Mouse (Mus musculus) lung, embryonic 15.5 days (tissue): ENCODE results near the gene Psme1. TPM values are rescaled to one million over a fixed set of nuclear protein-coding genes. Genes with fewer than 3 reads are reported as not detected.

Source experiments
- ATAC-seq: fragments of 200-750 bp; cut with Nextera tagmentation; 2 replicates; pipeline ENCODE4 v1.8.0; 2017; ENCODE audit warnings: moderate number of reproducible peaks, borderline replicate concordance; ENCODE audit not compliant: low FRiP score, low TSS enrichment; ENCODE audit errors: extremely low read depth
- H3K27ac ChIP-seq: fragments of 300-500 bp; sonication (generic); 2 replicates; pipeline ENCODE4 v1.5.1; 2015; ENCODE audit warnings: moderate library complexity, mild to moderate bottlenecking, inconsistent platforms
- H3K27me3 ChIP-seq: fragments of 300-500 bp; sonication (generic); 2 replicates; pipeline ENCODE4 v1.6.1; 2015; ENCODE audit warnings: inconsistent platforms
- H3K36me3 ChIP-seq: fragments of 300-500 bp; sonication (generic); 2 replicates; pipeline ENCODE4 v1.6.1; 2015; ENCODE audit warnings: inconsistent platforms
- H3K4me1 ChIP-seq: fragments of 300-500 bp; sonication (generic); 2 replicates; pipeline ENCODE4 v1.6.1; 2015; ENCODE audit warnings: inconsistent platforms
- H3K4me2 ChIP-seq: fragments of 300-500 bp; sonication (generic); 2 replicates; pipeline ENCODE4 v1.6.1; 2015; ENCODE audit warnings: inconsistent platforms, mild to moderate bottlenecking, moderate library complexity
- H3K4me3 ChIP-seq: fragments of 300-500 bp; sonication (generic); 2 replicates; pipeline ENCODE4 v1.5.1; 2015; ENCODE audit warnings: mild to moderate bottlenecking, inconsistent platforms
- H3K9ac ChIP-seq: fragments of 300-500 bp; sonication (generic); 2 replicates; pipeline ENCODE4 v1.6.1; 2015; ENCODE audit warnings: inconsistent platforms
- H3K9me3 ChIP-seq: fragments of 300-500 bp; sonication (generic); 2 replicates; pipeline ENCODE4 v1.6.1; 2016; ENCODE audit warnings: inconsistent platforms
- WGBS: fragments of 180-500 bp; shearing (Covaris S2); methylation state at CpG from one replicate; pipeline ENCODE4 v1.1.7; 2015; 5-methylcytosine and 5-hydroxymethylcytosine counted together
- polyA plus RNA-seq: library from polyadenylated mRNA; unstranded; fragments of >200 nt; fragmentation: Nextera tagmentation; extraction: Ambion mirVana; gene quantifications from 2 replicates; pipeline ENCODE4 v1.2.1, GENCODE M21; 2015

The Psme1 gene
- 168 and 171 TPM in 2 replicates for polyA plus RNA-seq

GRCm38 (mm10) chr14:55577871-55578667 is at the start of gene Psme1:
Gene Psme1 (plus strand): TSS chr14:55578123.
- Histone ChIP-seq H3K4me3 (peak within 1 kb of the TSS; percentile 79), H3K9me3 (no peaks in the 10 kb centered on the region), H3K9ac (peak within 1 kb of the TSS; percentile 74), H3K27ac (peak within 1 kb of the TSS; percentile 90), H3K4me1 (peaks cover 30% of the 10 kb centered on the region), H3K36me3 (peaks cover 16% of the 10 kb centered on the region), H3K27me3 (no peaks in the 10 kb centered on the region), H3K4me2 (peak within 1 kb of the TSS; percentile 85)
- ATAC-seq: peak; percentile 93
- WGBS: under 1% methylated on average over 32 of the region's 32 CpGs

GRCm38 (mm10) chr14:55536116-55536745 is 41.7 kb upstream of the Psme1 start:
- no peak overlapping the region for H3K4me2 ChIP-seq
- H3K27me3 ChIP-seq: no peaks in the 10 kb centered on the region
- no peak overlapping the region for H3K4me3 ChIP-seq
- no peak for ATAC-seq
- no peak overlapping the region for H3K27ac ChIP-seq
- no peaks in the 10 kb centered on the region for H3K36me3 ChIP-seq
- H3K4me1 ChIP-seq: peaks cover 10% of the 10 kb centered on the region
- 46% methylated on average over 6 of the region's 6 CpGs for WGBS
- no peak overlapping the region for H3K9ac ChIP-seq
- no peaks in the 10 kb centered on the region for H3K9me3 ChIP-seq

DNA sequence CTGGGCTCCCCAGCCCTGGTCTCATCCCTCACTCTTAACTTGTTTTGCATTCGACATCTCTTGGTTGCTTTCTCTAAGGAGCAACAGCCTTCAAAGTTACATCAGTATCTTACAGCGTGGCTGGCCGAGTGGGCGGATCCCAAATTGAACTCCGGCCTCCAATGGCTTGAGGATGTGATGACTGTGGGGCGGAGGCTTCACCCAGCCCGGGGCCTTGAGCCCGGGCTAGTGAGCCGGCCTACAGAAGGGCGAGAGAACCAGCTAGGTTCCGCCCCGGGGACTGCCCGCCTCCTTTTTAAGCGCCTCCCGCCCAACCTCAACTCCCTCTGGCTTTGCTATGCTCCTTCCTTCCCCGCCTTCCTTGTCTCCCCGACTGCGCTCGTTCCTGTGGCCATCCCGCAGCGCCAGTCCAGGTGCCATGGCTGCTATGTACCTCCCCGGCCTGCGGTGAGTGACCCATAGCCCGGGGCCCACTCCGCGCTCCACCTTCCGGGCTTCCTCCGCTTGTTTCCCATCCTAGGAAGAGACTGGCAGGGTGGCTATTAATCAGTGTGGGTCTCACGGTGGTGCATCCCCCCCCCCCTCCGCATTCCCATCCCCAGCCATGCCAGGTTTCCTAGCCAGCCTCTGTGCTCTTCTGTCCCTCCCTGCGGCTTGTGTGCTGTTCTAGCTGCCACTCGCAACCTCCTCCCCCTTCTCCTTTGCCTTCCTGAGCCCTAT is 37.7 kb upstream of the Psme1 start, which contains the start of gene Pck2:
Gene Pck2, plus strand, starts transcription at position 200 of the 720 bp plus-strand sequence.
- Histone ChIP-seq H3K9ac (peak within 1 kb of the TSS; percentile 62), H3K27me3 (no peaks in the 10 kb centered on the region), H3K4me1 (peaks cover 22% of the 10 kb centered on the region), H3K4me2 (peak within 1 kb of the TSS; percentile 80), H3K4me3 (peak within 1 kb of the TSS; percentile 73), H3K9me3 (no peaks in the 10 kb centered on the region), H3K27ac (peak within 1 kb of the TSS; percentile 97), H3K36me3 (peaks cover 28% of the 10 kb centered on the region)
- peak; percentile 96 for ATAC-seq
- WGBS: 0% methylated on average over 31 of the region's 32 CpGs

GRCm38 (mm10) chr14:55540787-55541321 is 37.1 kb upstream of the Psme1 start:
- 1% methylated on average over 10 of the region's 10 CpGs for WGBS
- peak overlapping the region; percentile 80 for H3K4me2 ChIP-seq
- peak overlapping the region; percentile 62 for H3K9ac ChIP-seq
- peak; percentile 76 for ATAC-seq
- H3K4me3 ChIP-seq: peak overlapping the region; percentile 73
- H3K27ac ChIP-seq: peak overlapping the region; percentile 97
- no peaks in the 10 kb centered on the region for H3K9me3 ChIP-seq
- H3K36me3 ChIP-seq: peaks cover 33% of the 10 kb centered on the region
- H3K27me3 ChIP-seq: no peaks in the 10 kb centered on the region
- peaks cover 22% of the 10 kb centered on the region for H3K4me1 ChIP-seq

- Histone ChIP-seq H3K4me1 (peaks cover 22% of the 10 kb centered on the region), H3K9ac (no peak overlapping the region), H3K36me3 (peaks cover 45% of the 10 kb centered on the region), H3K4me2 (no peak overlapping the region), H3K27me3 (no peaks in the 10 kb centered on the region), H3K27ac (no peak overlapping the region), H3K4me3 (no peak overlapping the region), H3K9me3 (no peaks in the 10 kb centered on the region)
- WGBS: 96% methylated on average over 12 of the region's 12 CpGs
- ATAC-seq: no peak
These were observed 35.7 kb upstream of the Psme1 start for GRCm38 (mm10) chr14:55542268-55542667.

DNA sequence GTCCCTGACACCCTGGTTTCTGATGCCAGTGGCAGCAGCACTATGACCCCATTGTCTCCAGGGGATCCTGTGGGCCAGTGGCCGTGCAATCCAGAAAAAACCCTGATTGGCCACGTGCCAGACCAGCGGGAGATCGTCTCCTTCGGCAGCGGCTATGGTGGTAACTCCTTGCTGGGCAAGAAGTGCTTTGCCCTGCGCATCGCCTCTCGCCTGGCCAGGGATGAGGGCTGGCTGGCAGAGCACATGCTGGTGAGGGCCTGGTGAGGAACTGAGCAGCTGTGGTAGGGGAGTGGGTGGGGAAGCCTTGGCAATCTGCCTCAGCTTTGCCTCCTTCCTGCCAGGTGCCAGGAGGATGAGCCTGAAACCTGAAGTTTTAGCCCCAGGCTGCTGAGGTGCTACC is 33.6 kb upstream of the Psme1 start:
- WGBS: 62% methylated on average over 9 of the region's 9 CpGs
- H3K27ac ChIP-seq: no peak overlapping the region
- H3K36me3 ChIP-seq: peaks cover 66% of the 10 kb centered on the region

DNA sequence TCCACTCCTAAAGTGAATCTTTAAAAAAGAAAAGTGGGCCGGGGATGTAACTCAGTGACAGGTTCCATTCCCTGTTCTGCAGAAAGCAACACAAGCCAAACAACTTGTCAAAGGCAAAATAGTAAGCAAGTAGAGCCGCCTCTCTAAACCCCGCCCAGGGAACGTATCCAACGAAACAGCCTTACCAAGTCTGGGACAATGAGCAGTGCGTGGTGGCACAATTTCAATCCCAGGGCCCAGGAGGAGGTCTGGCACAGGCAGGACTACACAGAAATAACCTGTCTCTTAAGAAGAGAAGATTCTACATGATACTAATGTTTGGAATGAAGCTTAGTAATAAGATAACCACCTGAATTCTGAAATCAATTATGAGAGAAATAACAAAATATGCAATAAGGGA is 27.7 kb upstream of the Psme1 start:
- no peaks in the 10 kb centered on the region for H3K27me3 ChIP-seq
- 88% methylated on average over 6 of the region's 6 CpGs for WGBS
- H3K4me2 ChIP-seq: no peak overlapping the region
- no peak for ATAC-seq
- H3K27ac ChIP-seq: no peak overlapping the region
- peaks cover 48% of the 10 kb centered on the region for H3K36me3 ChIP-seq
- H3K9me3 ChIP-seq: no peaks in the 10 kb centered on the region
- H3K4me3 ChIP-seq: no peak overlapping the region
- no peak overlapping the region for H3K9ac ChIP-seq
- no peaks in the 10 kb centered on the region for H3K4me1 ChIP-seq

More for the DNA sequence above, 33.6 kb upstream of the Psme1 start:
- Histone ChIP-seq H3K4me2 (no peak overlapping the region), H3K4me3 (no peak overlapping the region), H3K27me3 (no peaks in the 10 kb centered on the region), H3K4me1 (peaks cover 22% of the 10 kb centered on the region), H3K9me3 (no peaks in the 10 kb centered on the region), H3K9ac (no peak overlapping the region)
- ATAC-seq: no peak

DNA sequence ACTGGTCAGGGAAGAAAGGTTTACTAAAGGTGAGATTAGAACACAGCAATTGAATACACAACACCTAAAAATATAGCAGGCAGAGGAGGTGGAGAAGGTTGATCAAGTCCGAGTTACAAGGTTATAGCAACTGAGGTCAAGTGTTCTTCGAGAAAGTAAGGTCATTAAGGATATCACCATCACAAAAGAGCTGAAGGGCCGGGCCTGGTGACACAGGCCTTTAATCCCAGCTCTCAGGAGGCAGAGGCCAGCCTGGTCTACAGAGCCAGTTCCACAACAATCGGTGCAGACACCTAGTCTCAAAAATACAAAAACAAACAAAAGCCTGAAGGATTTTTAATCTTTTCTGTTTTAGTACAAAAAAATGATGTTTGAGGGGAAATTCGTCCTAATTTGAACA is 26.6 kb upstream of the Psme1 start:
- WGBS: 64% methylated on average over 5 of the region's 5 CpGs
- Histone ChIP-seq H3K4me2 (no peak overlapping the region), H3K27ac (no peak overlapping the region), H3K36me3 (peaks cover 38% of the 10 kb centered on the region), H3K4me1 (no peaks in the 10 kb centered on the region), H3K9me3 (no peaks in the 10 kb centered on the region), H3K4me3 (no peak overlapping the region), H3K9ac (no peak overlapping the region), H3K27me3 (no peaks in the 10 kb centered on the region)
- ATAC-seq: no peak

- H3K4me1 ChIP-seq: no peaks in the 10 kb centered on the region
- no peak overlapping the region for H3K4me3 ChIP-seq
- H3K9ac ChIP-seq: no peak overlapping the region
- H3K27ac ChIP-seq: no peak overlapping the region
- no peak for ATAC-seq
- H3K36me3 ChIP-seq: peaks cover 34% of the 10 kb centered on the region
- no peaks in the 10 kb centered on the region for H3K27me3 ChIP-seq
- no peak overlapping the region for H3K4me2 ChIP-seq
- no peaks in the 10 kb centered on the region for H3K9me3 ChIP-seq
- WGBS: 88% methylated on average over 8 of the region's 8 CpGs
These were observed 26.1 kb upstream of the Psme1 start for GRCm38 (mm10) chr14:55551794-55552193.

DNA sequence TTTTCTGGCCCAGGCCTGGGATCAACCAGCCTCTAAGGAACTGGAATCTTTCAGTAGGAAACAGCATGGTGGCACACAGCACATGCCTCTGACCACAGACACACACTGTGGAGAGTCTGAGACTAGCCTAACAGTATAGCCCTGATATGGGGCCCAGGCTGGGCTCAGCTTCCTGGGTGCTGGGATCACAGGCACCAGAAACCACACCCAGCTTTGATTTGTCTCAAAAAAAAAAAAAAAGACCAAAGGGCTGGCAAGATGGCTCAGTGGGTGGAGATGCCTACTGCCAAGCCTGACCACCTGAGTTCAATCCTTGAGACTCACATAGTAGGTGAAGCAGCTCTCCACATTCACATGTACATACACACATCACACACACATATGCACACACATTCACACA is 23.3 kb upstream of the Psme1 start:
- Histone ChIP-seq H3K36me3 (peaks cover 7% of the 10 kb centered on the region; the same call in 1 of the 2 replicates), H3K9me3 (no peaks in the 10 kb centered on the region), H3K4me1 (peaks cover 11% of the 10 kb centered on the region), H3K27me3 (no peaks in the 10 kb centered on the region), H3K9ac (no peak overlapping the region), H3K4me3 (no peak overlapping the region), H3K27ac (no peak overlapping the region), H3K4me2 (no peak overlapping the region)
- ATAC-seq: no peak

DNA sequence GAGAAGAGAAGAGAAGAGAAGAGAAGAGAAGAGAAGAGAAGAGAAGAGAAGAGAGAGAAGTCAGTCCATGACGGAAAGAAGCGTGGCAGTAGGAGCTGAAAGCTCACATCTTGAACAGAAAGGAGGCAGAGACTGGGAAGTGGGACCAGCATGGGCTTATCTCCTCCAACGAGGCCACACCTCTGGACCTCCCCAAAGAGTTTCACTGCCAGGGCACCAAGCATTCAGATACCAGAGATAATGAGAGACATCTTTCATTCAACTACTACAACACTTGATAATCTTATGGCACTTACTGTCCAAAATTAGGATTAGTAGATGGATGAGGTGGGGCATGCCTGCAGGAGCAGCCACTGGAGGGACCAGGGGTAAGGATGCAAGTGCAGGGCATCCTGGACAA is 22.1 kb upstream of the Psme1 start:
- Histone ChIP-seq H3K27me3 (no peaks in the 10 kb centered on the region), H3K4me2 (no peak overlapping the region), H3K27ac (no peak overlapping the region), H3K4me3 (no peak overlapping the region), H3K9ac (no peak overlapping the region), H3K4me1 (peaks cover 11% of the 10 kb centered on the region), H3K36me3 (no peaks in the 10 kb centered on the region), H3K9me3 (no peaks in the 10 kb centered on the region)
- no peak for ATAC-seq
- WGBS: 65% methylated on average over 3 of the region's 3 CpGs
